Mouse (Mus musculus) gastrocnemius, postnatal 25 days (tissue): Measurements from ENCODE around the gene Gpr137b. TPM values are rescaled to one million over a fixed set of nuclear protein-coding genes. Genes with fewer than 3 reads are reported as not detected.
"Not testable (repeated sequence)": the region's sequence is repeated elsewhere in the genome, so short reads cannot be mapped to it uniquely, and the experiment has no call there.

Experiments
- DNase-seq: peaks from one replicate; pipeline ENCODE4 v3.0.0; 2022
- total RNA-seq, 2 experiments: library from RNA; stranded (reverse); gene quantifications; 1 replicate in 1 of 2; 2 replicates in 1 of 2; pipeline ENCODE4 v1.2.3; 2021

The Gpr137b gene
- total RNA-seq, 2 experiments from 2014 or later = 3.6 to 4.3 TPM

GRCm38 (mm10) chr13:13366371-13366770 is 27.4 kb downstream of the Gpr137b start:
- not testable (repeated sequence) for DNase-seq

GRCm38 (mm10) chr13:13363536-13363935 is 30.3 kb downstream of the Gpr137b start:
- not testable (repeated sequence) for DNase-seq

GRCm38 (mm10) chr13:13362261-13362660 is 31.6 kb downstream of the Gpr137b start:
- not testable (repeated sequence) for DNase-seq

DNA sequence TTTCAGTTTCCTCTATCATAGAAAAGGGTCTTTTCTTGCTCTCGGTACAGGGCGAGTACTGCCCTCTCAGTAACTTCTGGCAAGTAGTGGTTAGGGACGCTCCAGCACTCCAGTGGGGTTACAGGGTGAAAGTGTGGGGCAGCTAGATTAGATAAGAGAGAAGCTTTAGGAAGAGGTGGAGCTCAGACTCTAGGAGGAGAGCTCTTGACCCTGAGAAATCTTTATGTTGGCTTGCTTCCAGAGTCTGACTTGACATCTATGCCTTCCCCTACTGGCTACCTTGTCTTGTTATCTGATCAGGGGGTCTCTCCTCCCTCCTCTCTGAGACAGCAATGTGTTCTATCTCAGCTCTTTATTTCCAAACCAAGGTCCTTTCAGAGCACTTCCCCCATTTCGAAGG is 33.8 kb downstream of the Gpr137b start:
- DNase-seq = not testable (repeated sequence)

DNA sequence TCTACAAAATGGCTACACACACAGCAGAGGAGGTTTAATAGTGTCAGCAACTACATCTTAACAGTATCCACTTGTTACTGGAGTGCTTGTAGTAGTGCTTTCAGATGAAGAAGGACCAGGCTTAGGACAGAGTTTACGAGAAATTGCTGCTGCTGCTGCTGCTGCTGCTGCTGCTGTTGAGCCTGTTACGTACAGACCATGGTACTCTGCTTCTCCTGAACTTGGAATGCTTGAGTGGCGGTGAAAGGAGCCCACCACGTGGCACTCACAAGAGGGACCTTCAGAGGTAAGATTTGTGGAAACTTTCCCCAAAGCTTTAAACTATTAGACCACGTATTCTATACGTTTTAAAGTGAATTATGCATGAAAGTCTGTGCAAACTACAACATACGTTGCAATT is 35.2 kb downstream of the Gpr137b start:
- not testable (repeated sequence) for DNase-seq

GRCm38 (mm10) chr13:13358097-13358496 is 35.7 kb downstream of the Gpr137b start:
- not testable (repeated sequence) for DNase-seq

DNA sequence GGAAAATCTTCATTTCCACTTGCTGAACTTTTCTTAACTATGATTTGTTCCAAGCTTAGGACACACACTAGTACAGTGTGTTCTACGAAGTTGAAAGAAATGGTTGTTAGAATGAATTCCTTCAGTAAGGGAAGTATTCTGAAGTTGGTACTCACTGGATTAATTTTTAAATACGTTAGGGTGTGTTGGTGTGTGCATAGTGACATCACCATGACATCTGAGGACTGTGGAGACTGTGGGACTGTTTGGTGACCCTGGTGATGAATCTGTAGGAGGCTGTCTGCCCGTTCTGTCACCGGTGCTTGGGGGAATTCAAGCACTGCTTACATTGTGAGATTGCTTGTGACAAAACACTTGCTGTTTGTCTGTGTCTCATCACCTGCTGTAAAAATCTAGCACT is 41.7 kb downstream of the Gpr137b start:
- DNase-seq = not testable (repeated sequence)

DNA sequence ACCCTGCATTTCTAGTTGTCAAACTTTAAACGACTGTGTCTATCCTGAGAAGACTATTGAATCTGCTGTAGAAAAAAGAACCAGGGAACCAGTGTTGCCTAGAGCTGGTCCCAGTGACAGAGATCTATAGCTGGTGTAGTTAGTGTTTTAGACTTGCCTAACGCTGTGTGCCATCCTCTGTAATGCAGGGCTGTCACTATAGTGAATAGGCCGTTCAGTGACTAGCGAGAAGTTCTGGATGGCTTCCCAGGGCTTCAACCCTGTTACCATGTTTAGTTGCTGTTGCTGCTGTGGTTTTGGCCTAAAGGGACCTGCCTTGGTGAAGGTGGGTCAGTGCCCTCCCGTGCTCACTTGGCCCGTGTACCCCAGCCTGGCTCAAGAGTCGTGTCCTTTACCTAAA is 43.1 kb downstream of the Gpr137b start:
- not testable (repeated sequence) for DNase-seq

GRCm38 (mm10) chr13:13349288-13349687 is 44.5 kb downstream of the Gpr137b start:
- DNase-seq = peak; percentile 17

- not testable (repeated sequence) for DNase-seq
Observed at GRCm38 (mm10) chr13:13347634-13348412, 46.0 kb downstream of the Gpr137b start.

DNA sequence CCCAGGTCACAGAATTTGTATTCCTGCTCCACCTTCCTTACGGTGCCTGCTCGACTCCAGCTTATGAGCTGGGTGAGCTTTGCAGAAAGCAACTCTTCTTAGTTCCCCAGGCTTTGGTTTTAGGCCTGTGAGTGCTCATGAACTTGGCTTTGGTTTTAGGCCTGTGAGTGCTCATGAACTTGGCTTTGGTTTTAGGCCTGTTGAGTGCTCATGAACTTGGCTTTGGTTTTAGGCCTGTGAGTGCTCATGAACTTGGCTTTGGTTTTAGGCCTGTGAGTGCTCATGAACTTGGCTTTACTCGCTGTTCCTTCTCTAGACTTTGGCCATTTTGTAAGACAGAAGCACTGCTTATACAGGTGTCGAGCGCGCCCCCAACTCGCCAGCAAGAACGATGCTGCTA is 56.5 kb downstream of the Gpr137b start:
- DNase-seq = peak; percentile 34

DNA sequence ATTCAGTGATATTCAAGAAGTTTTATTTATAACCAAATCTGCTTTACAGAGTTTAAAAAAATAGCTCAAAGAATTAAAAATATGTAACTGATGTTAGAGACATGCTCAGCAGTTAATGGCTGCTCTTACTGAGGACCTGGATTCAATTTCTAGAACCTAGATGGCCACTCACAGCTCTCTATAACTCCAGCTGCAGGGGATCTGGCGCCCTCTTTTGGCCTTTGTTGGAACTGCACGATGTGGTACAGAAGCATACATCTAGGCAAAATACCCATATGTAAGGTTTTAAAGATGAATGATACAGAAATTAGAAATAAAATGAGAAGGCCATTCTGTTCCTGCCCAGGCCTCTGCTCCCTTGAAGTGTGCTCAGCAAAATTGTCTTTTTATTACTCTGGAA is 64.9 kb downstream of the Gpr137b start:
- DNase-seq = no peak

Other genes starting within 250 kb of the Gpr137b start
- not detected for gene Prl2c5, start 211.3 kb downstream of the Gpr137b start, total RNA-seq
- gene Nid1, start 43.5 kb upstream of the Gpr137b start, total RNA-seq = 10 to 100 TPM; 76.3 to 99.2 TPM
- 1 to 10 TPM; 4.1 to 5.9 TPM for gene Lyst, start 196.4 kb upstream of the Gpr137b start, total RNA-seq